Mouse (Mus musculus): ENCODE results near the gene Tecpr1.

DNA sequence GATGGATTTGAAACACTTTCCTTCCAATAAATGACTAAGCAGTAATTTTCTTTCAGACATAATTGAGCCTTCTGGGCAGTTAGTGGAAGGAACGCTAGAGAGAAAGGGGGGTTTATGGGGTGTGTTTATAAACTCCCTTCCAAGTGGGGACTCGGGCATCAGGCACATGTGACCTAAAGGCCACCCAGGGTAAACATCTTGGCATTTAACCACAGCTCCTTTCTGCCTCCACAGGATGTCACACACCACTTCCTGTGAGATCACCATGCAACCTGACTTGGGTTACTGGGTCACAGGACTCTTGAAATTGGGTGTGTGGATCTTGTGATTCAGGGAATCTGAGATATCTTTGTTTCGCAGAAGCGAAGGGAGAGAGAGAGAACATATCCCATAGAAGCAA lies 2.1 kb downstream of the Tecpr1 start:
- TF ChIP-seq CTCF (IDR thresholded peaks at IDR 0.05; ENCODE audit: low read depth) (no peak), EP300 (IDR thresholded peaks at IDR 0.05; ENCODE audit: low read depth) (no peak)
